In the genomic region with DNA sequence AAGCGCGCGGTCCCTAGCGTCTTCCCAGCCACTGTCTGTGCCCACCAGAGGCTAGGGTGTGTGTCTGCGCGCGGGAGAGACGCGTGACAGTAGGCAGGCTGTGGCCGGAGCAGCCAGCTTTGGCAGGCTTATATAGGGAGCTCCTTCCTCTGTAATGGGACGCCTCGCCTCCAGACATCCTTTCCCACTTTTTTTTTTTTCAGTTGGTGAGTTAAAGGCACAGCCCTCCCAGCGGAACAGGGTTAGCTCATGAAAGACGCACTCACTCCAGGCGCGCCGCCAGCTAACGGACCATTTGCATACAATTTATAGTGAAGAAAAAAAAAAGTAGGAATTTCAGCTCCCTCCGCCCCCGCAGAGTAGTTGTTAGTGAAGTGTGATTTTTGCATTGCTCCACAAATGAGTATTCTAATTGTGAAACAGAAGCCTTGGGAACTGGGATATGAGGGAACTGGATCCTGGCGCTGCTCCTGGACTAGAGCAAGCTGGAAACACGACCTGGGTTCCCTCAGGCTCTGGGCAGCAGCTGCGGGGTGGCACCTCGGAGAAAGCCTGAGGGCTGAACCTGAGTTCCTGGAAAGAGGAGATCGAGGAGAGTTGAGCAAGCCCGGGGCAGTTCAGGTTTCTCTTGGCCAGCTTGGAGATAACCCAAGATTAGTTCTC, we compare ENCODE assay signal across 9 mouse cellular contexts. TPM values are rescaled to one million over a fixed set of nuclear protein-coding genes. Genes with fewer than 3 reads are reported as not detected.
DNase-seq lines count a peak whose midpoint lies in the region; ATAC-seq and TF ChIP-seq lines count a peak whose summit lies in the region.
"Had no signal": no experiment of that assay in that cellular context is flagged by ENCODE, and none has a peak within 500 bp of the region (broad histone marks: within the 10 kb centered on the region; RNA-seq: fewer than 3 reads in every experiment).

A gene (minus strand): TSS at position 185 of the 663 bp plus-strand sequence.

- H3K36me3 ChIP-seq in forebrain, embryonic 10.5 days (replicated peaks) = no peaks in the 10 kb centered on the region
- H3K36me3 ChIP-seq in heart, embryonic 12.5 days = no peaks in the 10 kb centered on the region
- H3K36me3 ChIP-seq in kidney, embryonic 16.5 days (ENCODE audit: insufficient read depth, low read length) = no peaks in the 10 kb centered on the region
- no peaks in the 10 kb centered on the region for H3K36me3 ChIP-seq in limb, embryonic 12.5 days
- H3K36me3 ChIP-seq in myocyte (ENCODE audit: control insufficient read depth, insufficient read depth) = peaks cover under 1% of the 10 kb centered on the region

- no peak for TF ChIP-seq CTCF in cerebellum, adult 2 months (IDR thresholded peaks at IDR 0.05; ENCODE audit: borderline replicate concordance, insufficient read depth, low read depth, low read length)

- H3K4me3 ChIP-seq in cerebellum, adult 2 months (replicated peaks; ENCODE audit: insufficient read depth, low read depth, low read length) = peak within 1 kb of the TSS; percentile 12
- H3K4me3 ChIP-seq in forebrain, embryonic 10.5 days = peak within 1 kb of the TSS; percentile 49
- peak within 1 kb of the TSS; percentile 47 for H3K4me3 ChIP-seq in heart, embryonic 12.5 days
- peak within 1 kb of the TSS; percentile 52 for H3K4me3 ChIP-seq in kidney, embryonic 16.5 days (ENCODE audit: low read length)
- peak within 1 kb of the TSS; percentile 46 for H3K4me3 ChIP-seq in limb, embryonic 12.5 days (replicated peaks)
- H3K4me3 ChIP-seq in myocyte = peak within 1 kb of the TSS; percentile 84

- H3K4me1 ChIP-seq in cerebellum, adult 2 months (ENCODE audit: control insufficient read depth, insufficient read depth, low read length) = no peaks in the 10 kb centered on the region
- H3K4me1 ChIP-seq in forebrain, embryonic 10.5 days = peaks cover 14% of the 10 kb centered on the region
- H3K4me1 ChIP-seq in heart, embryonic 12.5 days (replicated peaks) = 0 out of 2 replicates have a peak, but pooled peaks cover 5% of the 10 kb centered on the region
- peaks cover 32% of the 10 kb centered on the region for H3K4me1 ChIP-seq in kidney, embryonic 16.5 days (ENCODE audit: insufficient read depth, low read length)
- H3K4me1 ChIP-seq in limb, embryonic 12.5 days (replicated peaks) = peaks cover 22% of the 10 kb centered on the region; the same call in 1 of the 2 replicates

- DNase-seq in cerebellum, adult 2 months = peak; percentile 5 to 17
- no peak for DNase-seq in cerebellum, adult 18-20 months
- peak; percentile 22 for DNase-seq in forebrain, embryonic 10.5 days (ENCODE audit: extremely low spot score, low spot score)
- DNase-seq in urinary bladder, postnatal 4 days (ENCODE audit: low spot score in 2 of 2) = peak; percentile 54 to 73

- TF ChIP-seq POLR2A in cerebellum, adult 2 months (IDR thresholded peaks at IDR 0.05; ENCODE audit: borderline replicate concordance, insufficient read depth, low read length) = no peak
- peak; percentile 99 for TF ChIP-seq POLR2A in myocyte (IDR thresholded peaks at IDR 0.05; ENCODE audit: insufficient read length, low read depth)

- H3K9me3 ChIP-seq in forebrain, embryonic 10.5 days = no peaks in the 10 kb centered on the region
- no peaks in the 10 kb centered on the region for H3K9me3 ChIP-seq in heart, embryonic 12.5 days (replicated peaks)
- no peaks in the 10 kb centered on the region for H3K9me3 ChIP-seq in kidney, embryonic 16.5 days (ENCODE audit: low read length)
- H3K9me3 ChIP-seq in limb, embryonic 12.5 days = no peaks in the 10 kb centered on the region

- peak within 1 kb of the TSS; percentile 63 for H3K9ac ChIP-seq in heart, embryonic 12.5 days
- peak within 1 kb of the TSS; percentile 68 for H3K9ac ChIP-seq in kidney, embryonic 16.5 days (replicated peaks; ENCODE audit: low read length)
- peak within 1 kb of the TSS; percentile 55 for H3K9ac ChIP-seq in limb, embryonic 12.5 days (replicated peaks)
- H3K9ac ChIP-seq: liver, embryonic 14.5 days had no signal

- H3K27me3 ChIP-seq in cerebellum, adult 2 months (ENCODE audit: control insufficient read depth, insufficient read depth, low read length) = peaks cover 2% of the 10 kb centered on the region; the same call in 1 of the 2 replicates
- H3K27me3 ChIP-seq in forebrain, embryonic 10.5 days (ENCODE audit: poor library complexity, severe bottlenecking) = peaks cover 49% of the 10 kb centered on the region
- peaks cover 89% of the 10 kb centered on the region for H3K27me3 ChIP-seq in heart, embryonic 12.5 days (replicated peaks)
- H3K27me3 ChIP-seq in kidney, embryonic 16.5 days (ENCODE audit: insufficient read depth, low read length) = peaks cover 12% of the 10 kb centered on the region
- H3K27me3 ChIP-seq in limb, embryonic 12.5 days = peaks cover 17% of the 10 kb centered on the region
- no peaks in the 10 kb centered on the region for H3K27me3 ChIP-seq in myocyte (ENCODE audit: control insufficient read depth, insufficient read depth, insufficient read length)

- H3K4me2 ChIP-seq in heart, embryonic 12.5 days = peak within 1 kb of the TSS; percentile 76
- peak within 1 kb of the TSS; percentile 64 for H3K4me2 ChIP-seq in kidney, embryonic 16.5 days (replicated peaks; ENCODE audit: low read depth, low read length)
- peak within 1 kb of the TSS; percentile 74 for H3K4me2 ChIP-seq in limb, embryonic 12.5 days
- peak within 1 kb of the TSS; percentile 78 for H3K4me2 ChIP-seq in myocyte (ENCODE audit: low read depth)

- H3K27ac ChIP-seq in cerebellum, adult 2 months (ENCODE audit: insufficient read depth, low read length) = no peak within 1 kb of the TSS
- H3K27ac ChIP-seq in forebrain, embryonic 10.5 days = no peak within 1 kb of the TSS
- no peak within 1 kb of the TSS for H3K27ac ChIP-seq in heart, embryonic 12.5 days (ENCODE audit: poor library complexity, severe bottlenecking)
- H3K27ac ChIP-seq in kidney, embryonic 16.5 days (ENCODE audit: low read length) = peak within 1 kb of the TSS; percentile 65
- H3K27ac ChIP-seq in limb, embryonic 12.5 days = peak within 1 kb of the TSS; percentile 54; the same call in 1 of the 2 replicates
- H3K27ac ChIP-seq: liver, embryonic 14.5 days had no signal

- peaks cover 45% of the 10 kb centered on the region for H3K79me2 ChIP-seq in myocyte (ENCODE audit: control insufficient read depth, insufficient read depth)

- WGBS in cerebellum, adult 2 months = under 1% methylated on average over 26 of the region's 26 CpGs
- under 1% methylated on average over 26 of the region's 26 CpGs for WGBS in forebrain, embryonic 10.5 days
- WGBS in heart, embryonic 12.5 days = under 1% methylated on average over 26 of the region's 26 CpGs
- under 1% methylated on average over 26 of the region's 26 CpGs for WGBS in kidney, embryonic 16.5 days
- WGBS in limb, embryonic 12.5 days = under 1% methylated on average over 26 of the region's 26 CpGs

- H3ac ChIP-seq in myocyte (ENCODE audit: control insufficient read depth, insufficient read length) = no peak within 1 kb of the TSS

- ATAC-seq in heart, embryonic 12.5 days (ENCODE audit: insufficient number of reproducible peaks, low FRiP score) = peak; percentile 69
- peak; percentile 77 for ATAC-seq in kidney, embryonic 16.5 days (ENCODE audit: low FRiP score, low TSS enrichment)
- ATAC-seq in limb, embryonic 12.5 days (ENCODE audit: insufficient number of reproducible peaks, insufficient read depth, low FRiP score, low TSS enrichment, low read depth) = peak; percentile 82

TF ChIP-seq in myocyte, 11 proteins besides CTCF, POLR2A, EP300 and RAD21:
- TF ChIP-seq CEBPB (IDR thresholded peaks at IDR 0.05; ENCODE audit: insufficient read depth, poor library complexity, severe bottlenecking) (peak; percentile 87), MYOG (IDR thresholded peaks at IDR 0.05; ENCODE audit: control insufficient read depth in 1 of 3, insufficient read depth in 1 of 3, insufficient read length in 2 of 3, low read depth in 2 of 3) (peak; percentile 71 to 95 (median 81)), MAX (IDR thresholded peaks at IDR 0.05; ENCODE audit: low read depth) (no peak), E2F4 (IDR thresholded peaks at IDR 0.05; ENCODE audit: insufficient read depth) (no peak), USF1 (IDR thresholded peaks at IDR 0.05; ENCODE audit: low read depth) (no peak), REST (IDR thresholded peaks at IDR 0.05; ENCODE audit: insufficient read depth, insufficient read length) (no peak), MYOD1 (IDR thresholded peaks at IDR 0.05; ENCODE audit: control insufficient read depth in 1 of 3, insufficient read length in 2 of 3, low read depth in 2 of 3) (peak; percentile 12 to 82 (median 80)), SRF (IDR thresholded peaks at IDR 0.05; ENCODE audit: control insufficient read depth, insufficient read length, low read depth) (no peak), TCF12 (IDR thresholded peaks at IDR 0.05; ENCODE audit: insufficient read depth, poor library complexity, severe bottlenecking) (peak; percentile 71), POLR2AphosphoS2 (IDR thresholded peaks at IDR 0.05; ENCODE audit: insufficient read length, low read depth) (peak; percentile 97), TCF3 (IDR thresholded peaks at IDR 0.05; ENCODE audit: insufficient read length, low read depth) (peak; percentile 36)

RNA-seq across cellular contexts. Expression of the gene that starts here (rescaled TPM):
- 7.9 and 8.0 TPM in 2 replicates for polyA plus RNA-seq in cerebellum, adult 2 months (2012; rRNA removed)
- 1.2 TPM in 2 replicates for polyA plus RNA-seq in forebrain, embryonic 10.5 days (2016; fragmentation: Nextera tagmentation; extraction: Ambion mirVana)
- polyA plus RNA-seq in heart, embryonic 12.5 days (2016; fragmentation: Nextera tagmentation; extraction: Ambion mirVana) = 23.4 and 25.6 TPM in 2 replicates
- polyA plus RNA-seq in kidney, embryonic 16.5 days (2015; fragmentation: Nextera tagmentation; extraction: Ambion mirVana) = 21.6 and 23.1 TPM in 2 replicates
- polyA plus RNA-seq in limb, embryonic 12.5 days (2016; fragmentation: Nextera tagmentation; extraction: Ambion mirVana) = 28.1 and 34.0 TPM in 2 replicates
- polyA plus RNA-seq in myocyte (2012; fragmentation: generic; extraction: Trizol) = 183 TPM

Comparison
In these comparisons a context has a peak if more than half of its experiments do, and no peak if none do; other contexts are left out.
1. DNase-seq: peak in cerebellum, adult 2 months (2 of 2), forebrain, embryonic 10.5 days (single experiment) and urinary bladder, postnatal 4 days (2 of 2); none in cerebellum, adult 18-20 months (0 of 2).
2. H3K27ac ChIP-seq: peak in kidney, embryonic 16.5 days (single experiment) and limb, embryonic 12.5 days (single experiment); none in cerebellum, adult 2 months (single experiment), forebrain, embryonic 10.5 days (single experiment) and heart, embryonic 12.5 days (single experiment).
3. H3K4me3 ChIP-seq: peak in every context shown above with its lines; median percentile 84 in myocyte; 52 in kidney, embryonic 16.5 days; 49 in forebrain, embryonic 10.5 days; 47 in heart, embryonic 12.5 days; 46 in limb, embryonic 12.5 days; 12 in cerebellum, adult 2 months.
4. Peak in every context shown above with its lines, with median percentiles within 50 percentile points of each other: ATAC-seq, H3K4me2 ChIP-seq and H3K9ac ChIP-seq.